Mouse (Mus musculus): ENCODE measurements around the gene Tnnt1.

GRCm38 (mm10) chr7:4482281-4482680 is 33.9 kb downstream of the Tnnt1 start:
- TF ChIP-seq CTCF (IDR thresholded peaks at IDR 0.05; ENCODE audit: low read depth, low read length) (no peak), POLR2A (IDR thresholded peaks at IDR 0.05; ENCODE audit: borderline replicate concordance, low read depth, low read length) (no peak)
